Mouse (Mus musculus) embryonic fibroblast, embryonic 13.5 days (primary cell): ENCODE measurements around the gene Gimap1. TPM values are rescaled to one million over a fixed set of nuclear protein-coding genes. Genes with fewer than 3 reads are reported as not detected.

Experiments used
- H3K27ac ChIP-seq: 2 replicates; pipeline ENCODE4 v1.5.1; 2012; ENCODE audit warnings: low read length, control low read depth, inconsistent platforms; ENCODE audit not compliant: insufficient read depth
- H3K4me1 ChIP-seq: 2 replicates; pipeline ENCODE4 v1.6.1; 2011; ENCODE audit warnings: low read length; ENCODE audit not compliant: control insufficient read depth, insufficient read depth
- H3K4me3 ChIP-seq: 2 replicates; pipeline ENCODE4 v1.5.1; 2011; ENCODE audit warnings: mild to moderate bottlenecking, control low read depth, low read length; ENCODE audit not compliant: insufficient read depth
- CTCF ChIP-seq: IDR thresholded peaks from 2 replicates; pipeline ENCODE4 v1.5.1; 2011; ENCODE audit warnings: mild to moderate bottlenecking, control low read depth, low read length, moderate library complexity, borderline replicate concordance; ENCODE audit not compliant: insufficient read depth
- POLR2A ChIP-seq: IDR thresholded peaks from 2 replicates; pipeline ENCODE4 v1.6.1; 2011; ENCODE audit warnings: low read depth, mild to moderate bottlenecking, control low read depth, low read length, moderate library complexity
- polyA plus RNA-seq: library from polyadenylated mRNA; stranded (reverse); fragments of >200 nt; gene quantifications from 2 replicates; pipeline ENCODE4 v1.2.4, GENCODE M21; 2011; ENCODE audit warnings: low read depth; ENCODE audit not compliant: missing spikeins, insufficient read length

Gimap1 gene
- polyA plus RNA-seq, 1 experiment = not detected

DNA sequence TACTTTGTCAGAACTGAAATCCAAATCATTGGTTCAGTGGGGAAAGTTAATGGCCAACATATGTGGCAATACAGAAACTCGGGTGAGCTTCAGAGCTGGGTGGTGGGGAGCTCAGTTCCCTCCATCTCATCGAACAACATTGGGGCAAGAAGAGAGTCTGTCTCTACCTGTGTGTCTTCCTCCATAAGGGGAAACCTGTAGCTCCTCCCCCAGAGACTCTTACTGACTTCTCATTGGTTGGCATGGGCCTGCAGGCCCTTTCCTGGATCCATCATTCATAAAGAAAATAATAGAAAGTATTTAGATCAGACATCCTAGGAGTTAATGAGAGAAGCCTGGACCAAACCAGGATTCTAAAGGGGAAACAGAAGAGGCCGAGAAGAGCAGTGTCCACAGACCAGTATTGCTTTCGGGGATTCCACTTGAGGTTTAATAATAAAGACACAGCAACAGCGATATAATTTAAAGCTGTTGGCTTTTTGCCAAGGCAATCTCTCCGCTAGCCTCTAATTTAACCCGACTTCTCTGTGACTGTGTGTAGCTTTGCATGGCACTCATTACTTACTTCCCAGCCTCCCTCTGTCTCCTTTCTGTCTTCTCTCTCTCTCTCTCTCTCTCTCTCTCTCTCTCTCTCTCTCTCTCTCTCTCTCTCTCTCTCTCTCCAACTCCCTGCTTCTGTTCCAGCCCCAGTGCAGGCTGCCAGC is 24.9 kb downstream of the Gimap1 start:
- TF ChIP-seq POLR2A (no peak), CTCF (no peak)
- Histone ChIP-seq H3K4me3 (no peak overlapping the region), H3K4me1 (no peaks in the 10 kb centered on the region), H3K27ac (no peak overlapping the region)

DNA sequence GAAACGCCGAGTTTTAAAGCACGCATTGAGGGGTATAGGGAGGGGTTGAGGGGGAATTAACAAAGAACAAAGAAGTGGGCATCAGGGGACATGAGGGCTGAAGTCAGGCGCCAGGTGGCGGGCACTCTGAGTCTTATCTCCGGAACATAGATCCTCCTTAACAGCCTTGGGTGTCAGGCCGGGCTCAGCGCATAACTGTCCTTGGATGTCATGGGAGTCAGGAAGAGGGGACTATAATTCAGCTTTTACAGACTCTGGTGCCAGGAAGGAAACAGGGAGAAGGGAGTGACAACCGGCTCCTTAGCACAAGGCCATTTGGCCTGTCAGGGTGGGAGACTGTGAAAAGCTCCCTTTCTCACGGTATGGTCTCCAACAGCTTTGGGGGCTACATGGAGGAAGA is 25.6 kb downstream of the Gimap1 start:
- Histone ChIP-seq H3K4me1 (no peaks in the 10 kb centered on the region), H3K4me3 (no peak overlapping the region), H3K27ac (no peak overlapping the region)
- TF ChIP-seq POLR2A (no peak), CTCF (no peak)

DNA sequence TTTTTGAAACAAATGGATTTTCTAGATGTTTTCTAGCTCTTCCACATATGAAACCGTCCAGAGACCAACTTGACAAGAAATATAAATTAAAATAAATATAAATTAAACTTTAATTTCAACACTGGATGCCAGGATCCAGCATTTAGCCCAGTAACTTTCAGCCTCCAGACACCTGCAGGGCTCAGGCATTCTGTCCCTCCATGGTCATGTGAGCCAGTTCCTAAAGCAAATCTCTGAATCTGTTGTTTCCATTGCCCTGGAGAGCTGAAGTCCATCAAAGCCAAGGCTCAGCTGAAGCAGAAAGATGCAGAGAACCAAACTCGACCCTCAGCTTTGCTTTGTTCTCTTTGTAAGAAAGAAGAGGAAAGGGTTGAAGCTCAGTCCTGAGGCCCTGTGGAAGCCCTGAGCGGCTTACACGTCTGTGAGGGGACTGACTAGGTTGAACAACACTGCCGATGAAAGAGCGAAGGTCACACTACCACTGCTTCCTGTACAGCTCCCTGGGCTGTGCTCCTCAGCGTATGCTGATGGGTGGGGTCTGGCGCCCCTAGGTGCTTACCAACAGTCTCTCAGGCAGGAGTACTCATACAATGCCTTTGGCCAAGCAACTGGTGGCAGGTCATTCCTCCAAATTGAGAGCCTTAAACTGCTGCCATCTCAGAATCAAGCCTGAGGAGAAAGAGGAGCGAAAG is 29.5 kb downstream of the Gimap1 start:
- H3K27ac ChIP-seq = no peak overlapping the region
- H3K4me3 ChIP-seq = no peak overlapping the region
- no peaks in the 10 kb centered on the region for H3K4me1 ChIP-seq
- no peak for TF ChIP-seq POLR2A
- no peak for TF ChIP-seq CTCF

DNA sequence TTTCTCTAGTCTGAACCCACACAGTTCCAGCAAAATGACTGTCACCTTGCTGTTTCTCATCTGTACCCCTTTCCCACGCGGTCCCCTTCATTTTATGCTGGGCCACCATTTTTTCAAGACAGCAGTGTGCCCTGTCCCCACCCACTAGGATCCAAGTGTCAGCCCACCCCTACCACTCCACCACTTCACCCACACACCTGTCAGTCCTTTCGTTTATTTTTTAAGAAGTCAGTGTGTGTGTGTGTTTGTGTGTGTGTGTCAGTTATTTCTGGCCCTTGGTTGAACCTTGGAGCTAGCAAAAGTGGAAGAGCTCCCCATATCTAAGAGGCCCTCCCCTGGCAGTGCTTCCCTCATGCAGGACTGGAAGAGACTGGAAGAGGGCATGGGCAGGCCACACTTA is 30.1 kb downstream of the Gimap1 start:
- Histone ChIP-seq H3K4me3 (no peak overlapping the region), H3K27ac (no peak overlapping the region), H3K4me1 (no peaks in the 10 kb centered on the region)
- no peak for TF ChIP-seq POLR2A
- no peak for TF ChIP-seq CTCF

DNA sequence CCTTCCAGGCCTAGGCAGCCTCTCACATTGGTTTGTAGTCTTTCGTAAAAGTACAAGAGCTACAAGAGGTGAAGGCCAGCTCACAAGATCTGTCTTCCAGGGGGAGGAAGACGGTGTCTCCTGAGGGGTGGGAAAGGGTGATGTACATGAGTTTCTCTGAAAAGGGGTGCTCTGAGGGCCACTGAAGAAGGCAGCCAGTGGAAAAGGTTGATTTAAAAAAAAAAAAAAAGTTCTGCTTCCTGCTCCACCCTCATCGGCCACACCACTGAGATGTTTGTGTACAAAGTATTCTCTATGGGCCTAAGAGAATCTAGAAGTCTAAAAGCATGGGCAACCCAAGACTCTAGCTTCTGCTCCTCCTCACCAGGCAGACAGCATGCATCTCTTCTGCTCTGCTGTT is 31.8 kb downstream of the Gimap1 start, which contains the start of gene Gimap3:
Gene Gimap3, minus strand, starts transcription at position 156 of the 400 bp plus-strand sequence.
- Histone ChIP-seq H3K4me3 (no peak within 1 kb of the TSS), H3K4me1 (no peaks in the 10 kb centered on the region), H3K27ac (no peak within 1 kb of the TSS)
- TF ChIP-seq POLR2A (no peak), CTCF (no peak)

DNA sequence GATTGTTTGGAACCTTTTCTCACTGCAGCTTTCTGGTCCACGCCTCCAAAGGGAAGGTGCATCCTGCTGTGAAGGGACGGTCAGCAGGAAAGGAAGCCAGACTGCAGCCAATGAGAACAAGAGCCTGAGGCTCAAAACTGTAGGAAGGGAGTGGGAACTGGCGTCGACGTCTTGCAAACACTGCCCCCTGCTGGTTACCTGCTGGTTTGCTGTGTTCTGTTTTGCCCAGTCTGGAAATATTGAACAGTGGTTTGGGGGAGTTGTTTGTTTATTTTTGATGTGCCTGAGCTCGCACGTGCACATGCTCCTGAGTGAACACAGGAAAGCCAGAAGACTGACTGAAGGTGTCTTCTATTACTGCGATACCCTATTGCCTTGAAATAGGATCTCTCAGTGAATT is 33.2 kb downstream of the Gimap1 start:
- Histone ChIP-seq H3K4me1 (no peaks in the 10 kb centered on the region), H3K4me3 (no peak overlapping the region), H3K27ac (no peak overlapping the region)
- peak; percentile 76; the same call in 1 of the 2 replicates for TF ChIP-seq CTCF
- TF ChIP-seq POLR2A = no peak

DNA sequence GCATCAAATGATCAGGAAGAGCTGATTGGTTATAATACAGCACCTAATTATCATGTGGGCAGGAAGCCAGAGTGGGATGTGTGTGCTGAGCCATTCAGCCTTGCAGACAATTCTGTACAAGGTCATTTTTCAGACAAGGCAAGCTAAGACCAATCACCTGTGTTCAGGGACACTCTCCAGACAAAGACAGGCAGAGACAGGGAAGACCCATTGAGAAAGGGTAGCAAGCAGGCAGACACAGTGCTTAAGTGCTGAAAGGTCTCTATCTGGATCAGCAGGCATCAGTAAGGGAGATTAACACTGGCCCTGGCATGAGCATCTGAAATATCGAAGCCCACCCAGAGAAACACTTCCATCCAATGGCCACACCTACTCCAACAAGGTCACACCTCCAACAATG is 45.6 kb downstream of the Gimap1 start:
- H3K4me1 ChIP-seq = no peaks in the 10 kb centered on the region
- H3K27ac ChIP-seq = no peak overlapping the region
- TF ChIP-seq CTCF (no peak), POLR2A (no peak)
- H3K4me3 ChIP-seq = no peak overlapping the region

DNA sequence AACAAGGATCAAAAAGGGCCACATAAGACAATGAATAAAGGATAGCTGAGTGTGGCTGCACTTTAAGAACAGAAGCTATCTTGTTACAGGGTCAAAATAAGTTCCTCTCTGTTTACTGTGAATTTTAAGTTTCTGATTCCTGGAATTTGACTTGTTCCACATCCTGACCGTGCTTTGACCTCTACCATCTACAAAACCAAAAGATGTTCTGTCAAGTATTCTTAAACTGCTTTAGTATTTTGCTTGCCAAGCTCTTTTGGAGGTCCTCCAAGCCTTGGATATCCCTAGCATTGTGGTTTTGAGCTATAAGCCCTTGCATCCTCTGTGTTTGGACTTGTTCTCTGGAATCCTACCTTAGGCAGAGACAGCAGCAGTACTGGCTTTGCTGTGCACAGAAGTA is 46.3 kb downstream of the Gimap1 start:
- Histone ChIP-seq H3K4me1 (no peaks in the 10 kb centered on the region), H3K27ac (no peak overlapping the region), H3K4me3 (no peak overlapping the region)
- TF ChIP-seq CTCF (no peak), POLR2A (no peak)

DNA sequence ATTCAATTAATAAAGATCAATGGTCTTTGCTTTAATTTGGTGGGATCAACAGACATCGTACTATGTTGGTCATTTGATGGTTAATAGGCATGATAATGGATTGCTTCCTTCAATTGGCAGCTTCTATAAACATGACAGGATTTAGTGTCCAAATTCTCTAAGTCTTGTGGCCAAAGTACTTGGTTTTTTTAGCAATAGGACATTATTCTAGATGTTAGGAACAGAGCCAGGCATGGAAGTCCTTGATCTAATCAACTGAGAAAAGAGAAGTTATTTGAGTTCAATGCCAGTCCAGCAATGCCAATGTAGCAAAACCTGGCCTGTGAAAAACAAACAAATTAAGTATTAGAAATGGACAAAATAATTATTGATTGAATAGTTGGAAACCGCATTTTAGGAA is 46.7 kb downstream of the Gimap1 start:
- H3K4me1 ChIP-seq = no peaks in the 10 kb centered on the region
- H3K4me3 ChIP-seq = no peak overlapping the region
- no peak overlapping the region for H3K27ac ChIP-seq
- TF ChIP-seq CTCF = no peak
- no peak for TF ChIP-seq POLR2A

DNA sequence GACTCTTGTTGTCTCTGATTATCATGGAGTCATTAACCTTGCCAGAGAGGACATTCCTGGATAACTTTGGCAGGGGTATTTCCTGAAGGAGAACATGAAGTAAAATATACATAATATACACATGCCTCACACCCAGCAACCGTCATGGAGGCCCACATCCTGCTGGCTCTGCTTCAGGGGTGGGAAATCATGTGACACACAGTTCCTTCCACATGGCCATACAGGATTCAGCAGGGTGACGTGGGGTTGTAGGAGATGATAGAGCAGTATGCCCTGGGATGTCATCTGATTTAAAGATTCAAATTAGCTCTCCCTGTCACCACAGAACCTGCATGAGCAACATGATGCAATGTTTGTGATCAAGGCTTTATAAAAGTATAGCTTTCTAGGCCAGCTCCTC is 49.0 kb downstream of the Gimap1 start:
- no peaks in the 10 kb centered on the region for H3K4me1 ChIP-seq
- H3K27ac ChIP-seq = no peak overlapping the region
- no peak overlapping the region for H3K4me3 ChIP-seq
- TF ChIP-seq POLR2A = no peak
- TF ChIP-seq CTCF = no peak

Other genes starting within 250 kb of the Gimap1 start
- gene Atp6v0e2, start 201.4 kb upstream of the Gimap1 start, polyA plus RNA-seq = 13.9 and 18.2 TPM in 2 replicates
- gene Lrrc61, start 184.3 kb upstream of the Gimap1 start, polyA plus RNA-seq = 5.5 and 9.2 TPM in 2 replicates
- 2.1 and 2.3 TPM in 2 replicates for gene Rarres2, start 166.3 kb upstream of the Gimap1 start, polyA plus RNA-seq
- not detected in 2 replicates for gene Gm45021, start 149.4 kb upstream of the Gimap1 start, polyA plus RNA-seq
- gene Repin1, start 145.2 kb upstream of the Gimap1 start, polyA plus RNA-seq = 16.3 and 19.0 TPM in 2 replicates
- gene Gm44965, start 145.1 kb upstream of the Gimap1 start, polyA plus RNA-seq = not detected in 2 replicates
- 2.2 and 2.7 TPM in 2 replicates for gene Zfp775, start 137.0 kb upstream of the Gimap1 start, polyA plus RNA-seq
- 0.84 and 1.6 TPM in 2 replicates for gene AI854703, start 112.3 kb upstream of the Gimap1 start, polyA plus RNA-seq
- not detected in 2 replicates for gene Gimap8, start 91.8 kb upstream of the Gimap1 start, polyA plus RNA-seq
- 1.5 and 1.7 TPM in 2 replicates for gene Gimap9, start 62.9 kb upstream of the Gimap1 start, polyA plus RNA-seq
- not detected in 2 replicates for gene Gimap4, start 54.5 kb upstream of the Gimap1 start, polyA plus RNA-seq
- gene Gimap6, start 30.8 kb upstream of the Gimap1 start, polyA plus RNA-seq = 0.72 and 0.88 TPM in 2 replicates
- gene Gm28053, start 20.4 kb upstream of the Gimap1 start, polyA plus RNA-seq = not detected in 2 replicates
- not detected in 2 replicates for gene Gimap7, start 20.4 kb upstream of the Gimap1 start, polyA plus RNA-seq
- not detected in 2 replicates for gene Gimap5, start 7.1 kb downstream of the Gimap1 start, polyA plus RNA-seq
- gene Gimap3, start 31.8 kb downstream of the Gimap1 start, polyA plus RNA-seq = not detected in 2 replicates
- 102 and 117 TPM in 2 replicates for gene Tmem176a, start 101.9 kb downstream of the Gimap1 start, polyA plus RNA-seq
- gene Tmem176b, start 102.4 kb downstream of the Gimap1 start, polyA plus RNA-seq = 119 and 168 TPM in 2 replicates
- gene Aoc1, start 133.8 kb downstream of the Gimap1 start, polyA plus RNA-seq = not detected in 2 replicates
- not detected in 2 replicates for gene 1600015I10Rik, start 190.8 kb downstream of the Gimap1 start, polyA plus RNA-seq
- not detected in 2 replicates for gene Doxl2, start 235.9 kb downstream of the Gimap1 start, polyA plus RNA-seq
- not detected in 2 replicates for gene Svs1, start 247.8 kb downstream of the Gimap1 start, polyA plus RNA-seq